Mouse (Mus musculus) embryonic facial prominence, embryonic 15.5 days (tissue): ENCODE data around the gene Sik3. TPM values are rescaled to one million over a fixed set of nuclear protein-coding genes. Genes with fewer than 3 reads are reported as not detected.

Source experiments
- ATAC-seq: fragments of 200-750 bp; cut with Nextera tagmentation; 2 replicates; pipeline ENCODE4 v1.8.0; 2017; ENCODE audit warnings: low read depth, moderate TSS enrichment; ENCODE audit not compliant: insufficient number of reproducible peaks, low FRiP score, low TSS enrichment
- H3K27ac ChIP-seq: fragments of 300-500 bp; sonication (generic); replicated peaks from 2 replicates; pipeline ENCODE4 v1.5.1; 2015; ENCODE audit warnings: mild to moderate bottlenecking, inconsistent platforms
- H3K27me3 ChIP-seq: fragments of 300-500 bp; sonication (generic); 2 replicates; pipeline ENCODE4 v1.6.1; 2015; ENCODE audit warnings: inconsistent platforms
- H3K36me3 ChIP-seq: fragments of 300-500 bp; sonication (generic); 2 replicates; pipeline ENCODE4 v1.6.1; 2015; ENCODE audit warnings: mild to moderate bottlenecking, inconsistent platforms
- H3K4me1 ChIP-seq: fragments of 300-500 bp; sonication (generic); 2 replicates; pipeline ENCODE4 v1.6.1; 2015; ENCODE audit warnings: inconsistent platforms
- H3K4me2 ChIP-seq: fragments of 300-500 bp; sonication (generic); replicated peaks from 2 replicates; pipeline ENCODE4 v1.6.1; 2015; ENCODE audit warnings: mild to moderate bottlenecking, inconsistent platforms
- H3K4me3 ChIP-seq: fragments of 300-500 bp; sonication (generic); replicated peaks from 2 replicates; pipeline ENCODE4 v1.5.1; 2015; ENCODE audit warnings: mild to moderate bottlenecking, inconsistent platforms
- H3K9ac ChIP-seq: fragments of 300-500 bp; sonication (generic); 2 replicates; pipeline ENCODE4 v1.6.1; 2015; ENCODE audit warnings: inconsistent platforms
- H3K9me3 ChIP-seq: fragments of 300-500 bp; sonication (generic); replicated peaks from 2 replicates; pipeline ENCODE4 v1.6.1; 2016; ENCODE audit warnings: inconsistent platforms
- WGBS: fragments of 180-500 bp; shearing (Covaris S2); methylation state at CpG from one replicate; pipeline ENCODE4 v1.1.7; 2015; 5-methylcytosine and 5-hydroxymethylcytosine counted together
- polyA plus RNA-seq: library from polyadenylated mRNA; unstranded; fragments of >200 nt; fragmentation: Nextera tagmentation; extraction: Ambion mirVana; gene quantifications from 2 replicates; pipeline ENCODE4 v1.2.1, GENCODE M21; 2015

The Sik3 gene
- polyA plus RNA-seq, 1 experiment from 2014 or later = 15.1 TPM

- Histone ChIP-seq H3K36me3 (no peaks in the 10 kb centered on the region), H3K9ac (no peak overlapping the region), H3K27ac (no peak overlapping the region), H3K27me3 (no peaks in the 10 kb centered on the region), H3K4me1 (peaks cover 13% of the 10 kb centered on the region), H3K4me2 (no peak overlapping the region), H3K4me3 (no peak overlapping the region), H3K9me3 (no peaks in the 10 kb centered on the region)
- 82% methylated on average over 2 of the region's 2 CpGs for WGBS
- ATAC-seq = no peak
These were observed 47.6 kb downstream of the Sik3 start for GRCm38 (mm10) chr9:46060249-46060648.

- Histone ChIP-seq H3K36me3 (no peaks in the 10 kb centered on the region), H3K27me3 (no peaks in the 10 kb centered on the region), H3K27ac (no peak overlapping the region), H3K9ac (no peak overlapping the region), H3K4me1 (peaks cover 12% of the 10 kb centered on the region), H3K4me3 (no peak overlapping the region), H3K9me3 (no peaks in the 10 kb centered on the region), H3K4me2 (no peak overlapping the region)
- WGBS = 54% methylated on average over 9 of the region's 9 CpGs
- no peak for ATAC-seq
These were observed 49.2 kb downstream of the Sik3 start for GRCm38 (mm10) chr9:46061696-46062425.

GRCm38 (mm10) chr9:46064331-46064730, 51.7 kb downstream of the Sik3 start:
- WGBS = 91% methylated on average over 7 of the region's 7 CpGs
- Histone ChIP-seq H3K36me3 (no peaks in the 10 kb centered on the region), H3K27ac (no peak overlapping the region), H3K4me1 (peaks cover 25% of the 10 kb centered on the region), H3K4me3 (no peak overlapping the region), H3K4me2 (no peak overlapping the region), H3K9me3 (no peaks in the 10 kb centered on the region), H3K9ac (no peak overlapping the region), H3K27me3 (no peaks in the 10 kb centered on the region)
- ATAC-seq = no peak

- Histone ChIP-seq H3K27ac (no peak overlapping the region), H3K36me3 (no peaks in the 10 kb centered on the region), H3K9ac (no peak overlapping the region), H3K27me3 (no peaks in the 10 kb centered on the region), H3K4me1 (peaks cover 44% of the 10 kb centered on the region), H3K4me3 (no peak overlapping the region), H3K4me2 (no peak overlapping the region), H3K9me3 (no peaks in the 10 kb centered on the region)
- WGBS = 65% methylated on average over 4 of the region's 4 CpGs
- ATAC-seq = no peak
These were observed 54.1 kb downstream of the Sik3 start for GRCm38 (mm10) chr9:46066711-46067110.

- 24% methylated on average over 7 of the region's 7 CpGs for WGBS
- no peak overlapping the region for H3K4me3 ChIP-seq
- ATAC-seq = peak; percentile 88
- H3K4me2 ChIP-seq = no peak overlapping the region
- no peak overlapping the region for H3K9ac ChIP-seq
- peak overlapping the region; percentile 56 for H3K27ac ChIP-seq
- H3K9me3 ChIP-seq = no peaks in the 10 kb centered on the region
- peaks cover 46% of the 10 kb centered on the region for H3K4me1 ChIP-seq
- no peaks in the 10 kb centered on the region for H3K27me3 ChIP-seq
- no peaks in the 10 kb centered on the region for H3K36me3 ChIP-seq
These were observed 55.1 kb downstream of the Sik3 start for GRCm38 (mm10) chr9:46067691-46068090.

- no peaks in the 10 kb centered on the region for H3K9me3 ChIP-seq
- H3K4me2 ChIP-seq = no peak overlapping the region
- H3K4me3 ChIP-seq = no peak overlapping the region
- WGBS = 73% methylated on average over 4 of the region's 4 CpGs
- no peaks in the 10 kb centered on the region for H3K27me3 ChIP-seq
- H3K4me1 ChIP-seq = peaks cover 53% of the 10 kb centered on the region
- H3K36me3 ChIP-seq = no peaks in the 10 kb centered on the region
- no peak overlapping the region for H3K27ac ChIP-seq
- no peak for ATAC-seq
- no peak overlapping the region for H3K9ac ChIP-seq
These were observed 56.4 kb downstream of the Sik3 start for GRCm38 (mm10) chr9:46069013-46069412.

- Histone ChIP-seq H3K36me3 (no peaks in the 10 kb centered on the region), H3K4me1 (peaks cover 48% of the 10 kb centered on the region), H3K27me3 (no peaks in the 10 kb centered on the region), H3K4me3 (no peak overlapping the region), H3K27ac (no peak overlapping the region; the same call in 1 of the 2 replicates), H3K4me2 (no peak overlapping the region), H3K9ac (no peak overlapping the region), H3K9me3 (no peaks in the 10 kb centered on the region)
- no peak for ATAC-seq
- 55% methylated on average over 9 of the region's 9 CpGs for WGBS
These were observed 59.6 kb downstream of the Sik3 start for GRCm38 (mm10) chr9:46072101-46072835.

- no peak overlapping the region for H3K4me2 ChIP-seq
- no peaks in the 10 kb centered on the region for H3K27me3 ChIP-seq
- 67% methylated on average over 3 of the region's 3 CpGs for WGBS
- no peak overlapping the region for H3K27ac ChIP-seq
- no peak for ATAC-seq
- H3K4me3 ChIP-seq = no peak overlapping the region
- H3K9ac ChIP-seq = no peak overlapping the region
- H3K4me1 ChIP-seq = peaks cover 40% of the 10 kb centered on the region
- H3K36me3 ChIP-seq = no peaks in the 10 kb centered on the region
- no peaks in the 10 kb centered on the region for H3K9me3 ChIP-seq
These were observed 60.8 kb downstream of the Sik3 start for GRCm38 (mm10) chr9:46073443-46073842.

GRCm38 (mm10) chr9:46075578-46075977, 63.0 kb downstream of the Sik3 start:
- no peaks in the 10 kb centered on the region for H3K36me3 ChIP-seq
- H3K27ac ChIP-seq = no peak overlapping the region
- no peak overlapping the region for H3K9ac ChIP-seq
- H3K4me3 ChIP-seq = no peak overlapping the region
- H3K4me1 ChIP-seq = peaks cover 28% of the 10 kb centered on the region
- no peaks in the 10 kb centered on the region for H3K27me3 ChIP-seq
- WGBS = 66% methylated on average over 2 of the region's 2 CpGs
- no peak overlapping the region for H3K4me2 ChIP-seq
- no peak for ATAC-seq
- H3K9me3 ChIP-seq = no peaks in the 10 kb centered on the region

GRCm38 (mm10) chr9:46082381-46082821, 69.8 kb downstream of the Sik3 start:
- Histone ChIP-seq H3K9ac (no peak overlapping the region), H3K9me3 (no peaks in the 10 kb centered on the region), H3K4me2 (no peak overlapping the region), H3K36me3 (no peaks in the 10 kb centered on the region), H3K4me1 (peaks cover 17% of the 10 kb centered on the region), H3K27me3 (no peaks in the 10 kb centered on the region), H3K27ac (0 out of 2 replicates have a peak overlapping the region, but pooled peaks have one; percentile 17), H3K4me3 (no peak overlapping the region)
- ATAC-seq = no peak
- 42% methylated on average over 6 of the region's 6 CpGs for WGBS

GRCm38 (mm10) chr9:46083490-46083893, 70.9 kb downstream of the Sik3 start:
- no peak overlapping the region for H3K27ac ChIP-seq
- no peak overlapping the region for H3K4me3 ChIP-seq
- peaks cover 17% of the 10 kb centered on the region for H3K4me1 ChIP-seq
- WGBS = 72% methylated on average over 7 of the region's 7 CpGs
- no peak for ATAC-seq
- H3K27me3 ChIP-seq = no peaks in the 10 kb centered on the region
- H3K36me3 ChIP-seq = no peaks in the 10 kb centered on the region
- H3K4me2 ChIP-seq = no peak overlapping the region
- H3K9me3 ChIP-seq = no peaks in the 10 kb centered on the region
- H3K9ac ChIP-seq = no peak overlapping the region
